Mouse (Mus musculus) telencephalon, adult 2 months (tissue): Measurements from ENCODE around the gene Aox3.

Experiments used
- DNase-seq: peaks from one replicate; pipeline ENCODE4 v3.0.0-alpha.2; 2011; ENCODE audit warnings: low read depth, low spot score

Gene Aox3

DNA sequence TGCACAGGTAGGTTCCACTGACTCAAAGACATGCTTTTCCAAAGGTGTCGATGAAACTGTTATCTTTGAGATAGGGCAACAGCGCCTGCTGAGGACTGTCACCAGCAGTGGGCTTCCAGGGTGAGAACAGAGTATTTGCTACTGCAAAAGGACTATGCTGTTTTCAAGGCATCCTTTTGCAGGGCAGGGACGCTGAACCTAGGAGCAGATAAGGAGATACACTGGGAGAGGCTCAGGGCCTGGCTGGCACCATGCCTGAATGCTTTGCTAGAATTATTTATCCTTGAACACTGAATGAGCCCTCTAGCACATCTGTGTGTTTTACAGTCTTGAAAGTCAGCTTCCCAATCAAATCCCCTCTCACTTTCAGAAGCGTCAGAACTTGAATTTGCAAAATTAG lies 85.5 kb downstream of the Aox3 start:
- DNase-seq: no peak

DNA sequence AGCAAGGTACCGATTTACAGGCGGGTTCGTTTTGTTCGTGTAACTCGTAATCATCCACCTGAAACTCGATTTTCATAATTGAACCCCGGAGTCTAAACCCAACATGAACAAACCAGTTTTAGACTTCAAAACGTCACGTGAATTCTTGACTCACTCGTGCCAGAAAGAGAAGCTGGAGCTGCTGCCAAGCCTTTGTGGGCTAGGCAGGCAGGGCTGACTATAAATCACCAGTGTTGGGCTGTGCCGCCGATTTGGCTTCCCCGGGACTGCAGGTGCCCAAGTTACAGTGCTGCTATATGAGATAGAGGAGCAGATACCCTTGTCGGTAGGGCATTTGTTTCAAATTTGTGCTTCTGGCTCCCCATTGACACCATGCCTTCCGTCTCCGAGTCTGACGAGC lies 97.3 kb downstream of the Aox3 start, which contains the start of gene Aox4:
TSS of gene Aox4 (plus strand) at position 195 of the 400 bp plus-strand sequence.
- DNase-seq: peak; percentile 52

DNA sequence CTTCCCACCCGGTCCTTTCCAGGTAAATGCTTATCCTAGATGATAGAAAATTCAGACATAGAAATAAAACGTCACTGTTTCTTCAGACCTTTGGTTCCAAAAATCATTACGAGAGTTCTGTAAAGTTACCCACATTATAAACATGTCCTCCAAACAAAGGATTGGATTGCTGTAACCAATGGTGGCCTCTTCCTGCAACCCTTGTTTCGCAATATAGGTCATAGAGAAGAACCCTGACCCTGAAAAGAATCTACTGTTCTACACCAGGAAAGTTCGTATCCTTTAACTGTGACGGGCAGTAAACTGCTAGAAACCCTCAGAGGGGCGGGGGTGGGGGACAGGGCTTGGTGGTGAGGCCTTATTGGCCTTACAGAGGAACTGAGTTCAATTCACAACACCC lies 99.9 kb downstream of the Aox3 start:
- no peak for DNase-seq

DNA sequence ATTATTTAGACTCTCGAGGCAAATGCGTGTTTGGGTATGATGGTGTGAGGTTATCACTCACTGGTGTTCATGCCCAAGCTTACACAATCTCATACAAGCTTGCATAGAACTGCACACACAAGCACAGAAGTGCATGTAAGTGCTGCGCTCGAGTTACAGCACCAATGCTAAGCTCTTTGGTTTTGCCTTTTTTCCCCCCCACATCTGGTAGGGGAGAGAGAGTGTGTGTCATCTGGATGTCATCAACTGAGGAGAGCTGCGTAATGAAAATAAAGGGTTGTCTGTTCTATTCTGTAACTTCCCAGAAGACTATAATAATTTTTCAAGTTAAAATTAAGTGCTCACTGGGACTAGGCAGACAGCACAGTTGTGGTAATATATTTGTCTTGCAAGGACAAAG lies 100.9 kb downstream of the Aox3 start:
- no peak for DNase-seq

DNA sequence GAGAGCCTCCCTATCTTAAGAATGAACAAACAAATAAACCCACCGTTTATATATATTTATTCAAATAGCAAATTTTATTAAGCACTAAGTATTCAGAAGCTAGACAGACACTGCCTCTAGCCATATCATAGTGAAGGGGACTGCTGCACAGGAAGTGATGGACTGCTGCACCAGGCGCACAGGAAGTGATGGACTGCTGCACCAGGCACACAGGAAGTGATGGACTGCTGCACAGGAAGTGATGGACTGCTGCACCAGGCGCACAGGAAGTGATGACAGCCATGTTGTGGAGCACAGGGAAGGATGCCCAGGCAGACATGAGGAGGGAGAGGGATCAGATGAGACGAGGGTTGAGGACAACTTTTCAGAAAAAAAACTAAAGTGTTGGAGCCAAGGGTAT lies 102.4 kb downstream of the Aox3 start:
- no peak for DNase-seq

DNA sequence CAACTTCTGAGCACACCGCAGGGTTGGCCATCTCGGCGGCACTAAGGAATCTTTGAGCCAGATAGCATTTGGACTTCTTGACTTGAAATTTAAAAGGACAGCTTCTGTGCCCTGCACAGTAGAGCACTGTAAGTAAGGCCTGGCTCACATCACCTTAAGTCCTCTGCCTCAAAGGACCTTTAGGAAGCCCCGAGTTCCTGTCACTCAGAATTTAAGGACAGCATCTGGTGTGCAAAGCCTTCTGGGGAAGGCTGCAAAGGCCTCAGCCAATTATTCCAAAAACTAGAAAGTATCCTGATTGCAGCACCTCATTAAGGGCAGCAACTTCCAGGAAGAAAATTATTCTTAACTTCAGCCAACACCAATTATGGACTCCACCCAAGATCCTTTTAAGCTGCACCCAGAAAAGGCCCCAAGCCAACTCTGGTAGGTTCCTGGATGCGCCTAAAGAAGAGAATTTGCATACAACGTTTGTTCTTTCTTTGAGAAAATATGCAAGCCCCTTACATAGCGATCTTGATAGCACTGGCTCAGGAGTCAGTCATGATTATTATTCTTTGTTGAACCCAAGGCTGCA lies 103.1 kb downstream of the Aox3 start:
- no peak for DNase-seq

DNA sequence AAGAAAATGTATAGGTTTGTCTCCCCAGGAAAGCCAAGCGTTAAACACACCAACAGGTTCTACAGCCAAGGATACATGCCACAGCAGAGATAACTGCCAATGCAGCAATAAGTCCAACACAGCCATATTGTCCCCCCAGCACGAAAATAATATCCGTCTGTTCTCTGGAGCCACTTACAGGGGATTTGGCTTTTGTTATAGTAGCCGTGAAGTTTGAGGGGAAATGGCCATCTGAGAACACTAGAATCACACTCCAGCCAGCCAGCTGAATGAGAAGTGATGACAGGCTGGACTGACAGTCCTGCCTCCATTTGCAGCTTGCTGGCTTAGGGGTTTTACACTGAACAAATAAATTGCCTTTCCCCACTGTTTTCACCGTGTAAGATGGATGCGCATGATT lies 108.1 kb downstream of the Aox3 start:
- no peak for DNase-seq

DNA sequence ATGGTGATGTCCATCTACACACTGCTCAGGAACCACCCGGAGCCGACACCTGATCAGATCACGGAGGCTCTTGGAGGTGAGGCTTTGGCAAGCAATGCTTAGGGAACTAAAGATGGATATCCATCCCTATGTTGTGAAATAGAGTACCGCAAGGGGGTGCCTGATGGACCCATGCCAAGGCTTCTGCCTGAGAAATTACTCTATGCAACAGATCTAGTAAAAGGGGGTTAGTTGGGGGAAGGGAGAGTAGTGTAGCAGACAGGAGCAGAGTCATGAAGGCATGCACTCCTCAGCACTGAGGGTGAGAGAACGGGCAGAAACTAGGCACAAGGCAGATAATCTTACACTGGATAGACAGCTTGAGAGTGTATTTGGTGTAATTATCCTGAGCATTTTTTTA lies 108.9 kb downstream of the Aox3 start:
- DNase-seq: no peak

DNA sequence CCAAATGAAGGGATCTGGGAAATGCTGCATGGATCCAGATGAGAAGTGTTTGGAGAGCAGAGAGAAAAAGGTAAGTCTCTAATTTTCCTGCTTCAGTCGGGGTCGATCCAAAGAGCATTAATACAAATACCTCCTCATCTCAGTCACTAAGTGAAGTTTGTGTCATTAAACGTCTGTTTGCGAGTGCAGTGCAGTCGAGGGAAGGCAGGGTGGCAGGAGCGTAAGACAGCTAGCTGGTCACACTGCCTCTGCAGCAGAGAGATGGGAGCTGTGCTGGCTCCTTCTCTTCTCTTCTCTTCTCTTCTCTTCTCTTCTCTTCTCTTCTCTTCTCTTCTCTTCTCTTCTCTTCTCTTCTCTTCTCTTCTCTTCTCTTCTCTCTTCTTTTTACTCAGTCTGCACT lies 115.2 kb downstream of the Aox3 start:
- no peak for DNase-seq

DNA sequence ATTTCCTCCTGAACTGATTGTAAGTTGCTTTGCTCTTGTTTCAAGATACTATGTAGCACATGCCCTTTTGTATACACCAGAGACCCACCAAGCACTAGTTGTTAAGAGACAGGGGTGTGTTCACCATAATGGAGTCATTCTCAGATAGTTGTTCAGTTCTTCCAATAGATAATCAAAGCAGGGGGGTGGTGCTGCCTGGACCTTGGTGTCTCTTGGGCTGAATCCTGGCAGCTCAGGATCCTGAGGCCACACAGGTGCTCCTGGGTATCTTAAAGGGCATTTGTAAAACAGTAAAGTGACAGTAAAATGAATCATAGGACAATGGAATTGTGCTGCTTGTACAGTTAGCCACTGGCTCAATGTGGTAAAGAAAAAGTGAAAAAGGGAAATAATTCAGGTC lies 116.0 kb downstream of the Aox3 start:
- no peak for DNase-seq

DNA sequence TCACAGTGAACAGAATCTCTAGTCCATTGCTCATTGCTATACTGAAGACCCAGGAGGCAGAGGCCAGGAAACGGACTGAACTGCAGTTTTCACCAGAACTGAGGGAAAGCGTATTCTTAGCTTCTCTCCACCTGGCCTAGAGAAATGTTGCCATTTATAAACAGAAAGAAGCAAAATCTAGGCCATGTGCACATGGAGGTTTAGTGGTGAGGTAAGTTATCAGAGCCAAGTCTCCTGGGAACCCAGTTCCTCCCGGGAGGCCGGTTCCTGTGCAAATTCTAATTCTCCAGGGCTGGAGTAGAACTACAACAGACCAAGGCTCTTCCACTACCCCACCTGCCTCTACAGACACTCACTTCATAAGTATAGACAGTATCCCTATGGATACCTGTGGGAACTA lies 116.8 kb downstream of the Aox3 start:
- DNase-seq: no peak

DNA sequence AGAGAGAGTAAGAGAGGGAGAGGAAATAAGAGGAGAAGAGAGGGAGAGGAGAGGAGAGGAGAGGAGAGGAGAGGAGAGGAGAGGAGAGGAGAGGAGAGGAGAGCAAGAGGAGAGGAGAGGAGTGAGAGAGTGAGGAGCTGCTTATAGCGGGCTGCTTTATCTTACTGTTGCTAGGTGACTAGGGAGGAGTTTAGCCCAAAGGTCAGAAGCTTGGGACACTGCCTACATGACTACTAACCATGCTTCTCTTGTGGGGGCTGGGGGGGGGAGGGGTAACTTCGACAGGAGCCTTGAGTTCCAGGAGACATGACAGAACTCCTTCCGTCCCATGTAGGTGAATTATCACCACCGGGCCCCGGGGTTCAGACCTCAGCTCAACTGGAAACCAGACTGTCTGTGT lies 117.6 kb downstream of the Aox3 start:
- DNase-seq: no peak

DNA sequence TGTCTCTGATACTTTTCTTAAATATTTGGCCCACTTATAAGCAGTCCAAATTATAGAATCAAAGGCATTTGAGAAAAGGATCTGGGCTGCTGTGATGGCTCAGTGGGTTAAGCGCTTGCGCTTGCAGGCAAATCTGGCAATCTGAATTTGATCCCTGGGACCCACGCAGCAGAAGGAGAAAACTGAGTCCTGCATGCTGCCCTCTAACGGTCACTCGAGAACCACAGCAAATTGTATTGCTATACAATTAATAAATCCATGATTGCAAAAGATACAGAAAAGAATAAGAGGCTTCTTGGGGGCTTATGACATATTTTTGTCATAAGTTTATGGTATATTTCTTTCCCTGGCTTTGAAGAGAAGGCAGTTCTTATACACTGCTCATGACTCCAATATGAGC lies 122.5 kb downstream of the Aox3 start:
- no peak for DNase-seq

DNA sequence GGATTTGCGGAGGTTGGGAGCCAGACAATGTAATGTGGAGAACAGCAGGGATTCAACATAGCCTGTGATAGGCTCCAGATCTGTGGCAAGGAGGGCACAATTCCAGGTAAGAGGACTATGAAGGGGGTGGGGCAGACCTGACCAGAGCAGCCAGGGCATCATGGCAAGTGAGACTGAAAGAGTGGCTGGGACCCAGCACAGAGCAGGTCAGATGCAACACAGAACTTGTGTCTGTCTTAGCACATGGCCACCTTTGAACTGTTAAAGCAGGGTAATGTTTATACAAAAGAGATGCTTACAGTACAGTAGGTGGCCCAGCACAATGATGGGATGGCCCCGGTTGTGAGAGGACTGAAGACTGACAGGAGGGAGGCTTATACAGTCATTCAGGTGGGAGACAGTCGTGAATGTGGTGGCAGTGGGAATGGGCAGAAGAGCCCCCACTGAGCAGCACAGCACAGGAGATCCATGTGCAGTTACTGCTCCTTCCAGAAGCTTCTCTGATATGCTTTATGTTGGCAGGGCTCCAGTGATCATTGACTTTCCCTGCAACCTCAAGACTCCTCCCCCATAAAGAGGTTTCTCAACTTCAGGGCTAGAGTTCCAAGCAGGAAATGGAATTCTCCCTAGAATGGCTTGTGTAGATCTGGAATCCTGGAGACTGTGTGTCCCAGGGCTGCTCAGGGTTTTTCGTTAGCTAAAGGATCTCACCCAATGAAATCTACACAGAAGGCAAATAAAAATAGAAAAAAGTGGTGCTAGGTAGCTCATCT lies 124.8 kb downstream of the Aox3 start:
- no peak for DNase-seq

DNA sequence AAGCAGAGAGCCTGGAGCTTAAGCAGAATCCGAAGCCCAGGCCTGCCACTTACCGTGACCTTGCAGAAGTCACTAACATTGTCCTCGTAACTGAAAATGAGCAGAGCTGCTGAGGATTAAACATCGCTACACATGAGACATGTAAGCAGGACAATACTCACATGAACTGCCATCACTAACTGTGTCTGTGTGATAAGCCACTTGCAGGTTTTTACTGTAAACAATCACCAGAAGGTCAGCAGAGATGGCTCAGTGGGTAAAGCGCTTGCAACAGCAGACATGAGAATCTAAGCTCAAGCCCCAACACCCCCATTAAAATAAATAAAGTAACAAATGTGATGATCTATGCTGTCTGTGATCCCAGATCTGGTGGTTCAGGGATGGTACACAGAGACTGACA lies 125.5 kb downstream of the Aox3 start:
- no peak for DNase-seq

DNA sequence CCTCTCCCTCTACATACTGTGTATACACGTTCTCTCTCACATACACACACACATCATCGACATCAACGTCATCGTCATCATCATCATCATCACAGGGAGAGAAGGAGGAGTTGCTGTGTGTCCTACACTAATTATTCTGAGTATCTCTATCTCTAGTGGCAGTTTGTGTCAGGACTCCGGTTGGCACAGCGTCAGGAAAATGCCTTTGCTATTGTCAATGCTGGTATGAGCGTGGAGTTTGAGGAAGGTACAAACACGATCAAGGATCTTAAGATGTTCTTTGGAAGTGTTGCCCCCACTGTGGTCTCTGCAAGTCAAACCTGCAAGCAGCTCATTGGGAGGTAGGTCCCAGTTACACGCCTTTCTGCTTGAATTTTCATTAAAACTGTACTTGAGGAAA lies 126.0 kb downstream of the Aox3 start:
- no peak for DNase-seq

DNA sequence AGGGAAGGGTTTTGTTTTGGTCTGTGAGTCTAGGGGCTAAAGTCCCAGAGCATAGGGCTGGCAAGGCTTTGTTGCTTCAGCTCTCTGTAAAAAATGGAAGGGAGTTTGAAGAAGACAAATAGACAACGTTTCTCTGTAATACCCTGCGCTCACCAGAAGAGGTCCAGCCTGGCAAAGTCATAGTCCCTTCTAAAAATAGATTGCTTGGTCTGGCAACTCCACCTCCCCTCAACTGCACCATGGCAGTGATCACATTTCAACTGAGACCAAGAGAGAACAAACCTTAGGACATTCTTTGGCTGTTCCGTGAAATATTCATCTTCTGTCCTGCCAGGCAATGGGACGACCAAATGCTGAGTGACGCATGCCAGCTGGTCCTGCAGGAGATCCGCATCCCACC lies 127.4 kb downstream of the Aox3 start:
- no peak for DNase-seq

DNA sequence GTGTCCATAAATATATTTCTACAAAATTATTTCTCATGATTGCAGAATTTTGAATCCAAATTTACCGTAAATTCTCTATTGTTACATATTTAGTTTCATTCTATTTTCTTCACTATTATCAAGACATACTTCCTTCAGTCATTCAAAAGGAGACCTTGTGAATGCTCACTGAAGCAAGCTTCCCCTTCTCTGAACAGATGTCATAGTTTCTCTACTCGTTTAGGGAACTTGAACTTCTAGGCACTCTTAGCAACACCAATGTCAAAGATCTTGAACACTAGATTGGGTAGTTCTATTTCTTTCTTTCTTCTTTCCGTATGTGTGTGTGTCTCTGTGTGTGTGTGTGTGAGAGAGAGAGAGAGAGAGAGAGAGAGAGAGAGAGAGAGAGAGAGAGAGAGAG lies 131.6 kb downstream of the Aox3 start:
- DNase-seq: no peak

DNA sequence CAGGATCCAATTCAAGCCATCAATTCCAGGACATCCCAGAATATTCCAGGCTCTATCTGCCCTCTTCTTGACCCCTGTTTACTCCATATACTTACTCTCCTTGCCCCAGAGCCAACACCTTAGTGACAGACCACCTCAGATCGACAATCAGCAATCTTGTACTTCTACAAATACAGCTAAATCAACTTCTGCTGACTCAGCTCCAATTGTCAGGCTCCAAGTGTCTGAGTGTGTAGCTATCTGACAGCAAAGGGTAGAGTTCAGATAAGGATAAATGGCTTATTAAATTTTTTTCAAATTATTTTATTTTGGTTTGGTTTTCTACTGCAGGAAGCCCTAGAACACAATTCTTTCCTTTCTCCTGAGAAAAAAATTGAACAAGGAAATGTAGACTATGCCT lies 135.6 kb downstream of the Aox3 start:
- no peak for DNase-seq
